Comparison of ENCODE assay signal across 13 mouse cellular contexts in genomic region chr2:30775955-30776354, GRCm38 (mm10). TPM values are rescaled to one million over a fixed set of nuclear protein-coding genes. Genes with fewer than 3 reads are reported as not detected.
DNase-seq lines count a peak whose midpoint lies in the region; ATAC-seq and TF ChIP-seq lines count a peak whose summit lies in the region.
"Had no signal": no experiment of that assay in that cellular context is flagged by ENCODE, and none has a peak within 500 bp of the region (broad histone marks: within the 10 kb centered on the region; RNA-seq: fewer than 3 reads in every experiment).

No protein-coding gene starts in this region.

- H3K4me1 ChIP-seq in hindbrain, embryonic 10.5 days (replicated peaks), result peaks cover 86% of the 10 kb centered on the region
- peaks cover 35% of the 10 kb centered on the region for H3K4me1 ChIP-seq in hindbrain, embryonic 13.5 days (replicated peaks)
- peaks cover 10% of the 10 kb centered on the region; the same call in 1 of the 2 replicates for H3K4me1 ChIP-seq in thymus, adult 2 months (replicated peaks; ENCODE audit: control insufficient read depth, insufficient read depth, low read length)

- DNase-seq in hindbrain, embryonic 10.5 days (ENCODE audit: low spot score), result no peak
- DNase-seq in lung, postnatal 36 days, result peak; percentile 42
- DNase-seq in lung, postnatal 10 days, result no peak
- DNase-seq in R1 (ENCODE audit: low read depth, low spot score), result peak; percentile 67
- peak; percentile 39 for DNase-seq in splenic B cell, adult 2 months (ENCODE audit: low read depth, low spot score)
- DNase-seq in thymus, adult 2 months, result no peak
- DNase-seq in cerebellum, adult 9-11 months, result no peak
- DNase-seq: gastrocnemius, postnatal 25 days; kidney, postnatal 25 days had no signal

- H3K9ac ChIP-seq in hindbrain, embryonic 13.5 days, result no peak overlapping the region
- H3K9ac ChIP-seq: embryonic facial prominence, embryonic 15.5 days had no signal

- no peak for TF ChIP-seq POLR2A in thymus, adult 2 months (IDR thresholded peaks at IDR 0.05; ENCODE audit: control insufficient read depth, extremely low read depth, insufficient read depth, low read length, poor library complexity)

- H3K4me2 ChIP-seq in hindbrain, embryonic 13.5 days, result no peak overlapping the region
- H3K4me2 ChIP-seq: embryonic facial prominence, embryonic 15.5 days had no signal

- H3K36me3 ChIP-seq in hindbrain, embryonic 10.5 days, result no peaks in the 10 kb centered on the region
- no peaks in the 10 kb centered on the region for H3K36me3 ChIP-seq in hindbrain, embryonic 13.5 days
- no peaks in the 10 kb centered on the region for H3K36me3 ChIP-seq in splenic B cell, adult 2 months (ENCODE audit: control insufficient read depth, insufficient read depth, low read length, poor library complexity, severe bottlenecking)
- H3K36me3 ChIP-seq in thymus, adult 2 months (ENCODE audit: control insufficient read depth, insufficient read depth, low read length), result no peaks in the 10 kb centered on the region
- H3K36me3 ChIP-seq: embryonic facial prominence, embryonic 15.5 days had no signal

- H3K27me3 ChIP-seq in hindbrain, embryonic 10.5 days (ENCODE audit: insufficient read depth, poor library complexity, severe bottlenecking), result peaks cover 8% of the 10 kb centered on the region; the same call in 1 of the 2 replicates
- no peaks in the 10 kb centered on the region for H3K27me3 ChIP-seq in hindbrain, embryonic 13.5 days
- peaks cover 3% of the 10 kb centered on the region; the same call in 1 of the 2 replicates for H3K27me3 ChIP-seq in splenic B cell, adult 2 months (ENCODE audit: control insufficient read depth, insufficient read depth, low read length, poor library complexity, severe bottlenecking)
- H3K27me3 ChIP-seq in thymus, adult 2 months (ENCODE audit: control insufficient read depth, insufficient read depth, low read length), result peaks cover 13% of the 10 kb centered on the region; the same call in 1 of the 2 replicates
- H3K27me3 ChIP-seq: embryonic facial prominence, embryonic 15.5 days had no signal

- no peak overlapping the region for H3K4me3 ChIP-seq in hindbrain, embryonic 10.5 days
- no peak overlapping the region for H3K4me3 ChIP-seq in hindbrain, embryonic 13.5 days
- no peak overlapping the region for H3K4me3 ChIP-seq in thymus, adult 2 months (ENCODE audit: control insufficient read depth, insufficient read depth, low read length)
- H3K4me3 ChIP-seq: embryonic facial prominence, embryonic 15.5 days had no signal

- 56% methylated on average over 3 of the region's 3 CpGs for WGBS in hindbrain, embryonic 10.5 days
- WGBS in hindbrain, embryonic 13.5 days, result 63% methylated on average over 3 of the region's 3 CpGs
- 54% methylated on average over 3 of the region's 3 CpGs for WGBS in thymus, adult 2 months

- H3K9me3 ChIP-seq in hindbrain, embryonic 10.5 days, result no peaks in the 10 kb centered on the region
- no peaks in the 10 kb centered on the region for H3K9me3 ChIP-seq in hindbrain, embryonic 13.5 days
- H3K9me3 ChIP-seq: embryonic facial prominence, embryonic 15.5 days had no signal

- H3K27ac ChIP-seq in hindbrain, embryonic 10.5 days, result peak overlapping the region; percentile 62
- no peak overlapping the region for H3K27ac ChIP-seq in hindbrain, embryonic 13.5 days
- H3K27ac ChIP-seq in thymus, adult 2 months (ENCODE audit: control insufficient read depth, insufficient read depth, low read length), result no peak overlapping the region
- H3K27ac ChIP-seq: embryonic facial prominence, embryonic 15.5 days had no signal

- TF ChIP-seq CTCF in thymus, adult 2 months (IDR thresholded peaks at IDR 0.05; ENCODE audit: borderline replicate concordance, control insufficient read depth, extremely low read depth, insufficient read depth, low read length, poor library complexity), result no peak

- no peak for ATAC-seq in hindbrain, embryonic 13.5 days (ENCODE audit: low FRiP score)
- ATAC-seq: forebrain, embryonic 14.5 days had no signal

RNA-seq across cellular contexts. Expression of gene 1700001O22Rik, which starts 27.5 kb away (rescaled TPM):
- 3.1 and 3.4 TPM in 2 replicates for polyA plus RNA-seq in hindbrain, embryonic 10.5 days (2016; fragmentation: Nextera tagmentation; extraction: Ambion mirVana)
- polyA plus RNA-seq in hindbrain, embryonic 13.5 days (2015; fragmentation: Nextera tagmentation; extraction: Ambion mirVana), result 1.7 and 2.4 TPM in 2 replicates
- polyA plus RNA-seq in thymus, adult 2 months (2012; rRNA removed), result 4.0 and 5.2 TPM in 2 replicates
- polyA plus RNA-seq: liver, adult 2 months had no signal

RNA-seq across cellular contexts. Expression of gene Ntmt1, which starts 31.7 kb away (rescaled TPM):
- polyA plus RNA-seq in hindbrain, embryonic 10.5 days (2016; fragmentation: Nextera tagmentation; extraction: Ambion mirVana), result 125 and 134 TPM in 2 replicates
- polyA plus RNA-seq in hindbrain, embryonic 13.5 days (2015; fragmentation: Nextera tagmentation; extraction: Ambion mirVana), result 108 and 115 TPM in 2 replicates
- 30.5 and 33.9 TPM in 2 replicates for polyA plus RNA-seq in thymus, adult 2 months (2012; rRNA removed)

RNA-seq across cellular contexts. Expression of gene Asb6, which starts 54.2 kb away (rescaled TPM):
- 46.1 and 46.5 TPM in 2 replicates for polyA plus RNA-seq in hindbrain, embryonic 10.5 days (2016; fragmentation: Nextera tagmentation; extraction: Ambion mirVana)
- polyA plus RNA-seq in hindbrain, embryonic 13.5 days (2015; fragmentation: Nextera tagmentation; extraction: Ambion mirVana), result 38.3 and 41.0 TPM in 2 replicates
- polyA plus RNA-seq in thymus, adult 2 months (2012; rRNA removed), result 97.6 and 103 TPM in 2 replicates

RNA-seq across cellular contexts. Expression of gene Prrx2, which starts 58.8 kb away (rescaled TPM):
- polyA plus RNA-seq in hindbrain, embryonic 10.5 days (2016; fragmentation: Nextera tagmentation; extraction: Ambion mirVana), result 40.6 and 43.3 TPM in 2 replicates
- polyA plus RNA-seq in hindbrain, embryonic 13.5 days (2015; fragmentation: Nextera tagmentation; extraction: Ambion mirVana), result 3.0 and 3.8 TPM in 2 replicates
- 2.2 and 2.5 TPM in 2 replicates for polyA plus RNA-seq in thymus, adult 2 months (2012; rRNA removed)
- polyA plus RNA-seq: liver, adult 2 months had no signal

Comparison
In these comparisons a context has a peak if more than half of its experiments do, and no peak if none do; other contexts are left out.
1. DNase-seq: peak in lung, postnatal 36 days (single experiment), R1 (single experiment) and splenic B cell, adult 2 months (single experiment); none in hindbrain, embryonic 10.5 days (single experiment), lung, postnatal 10 days (single experiment), thymus, adult 2 months (single experiment) and cerebellum, adult 9-11 months (single experiment).